Mouse (Mus musculus) small intestine, adult 2 months (tissue): ENCODE results near the gene Dll4. TPM values are rescaled to one million over a fixed set of nuclear protein-coding genes. Genes with fewer than 3 reads are reported as not detected.

Experiments used
- H3K27ac ChIP-seq: fragments of 200-500 bp; 2 replicates; pipeline ENCODE4 v1.5.1; 2012; ENCODE audit warnings: low read depth, low read length, control low read depth, inconsistent platforms; ENCODE audit not compliant: insufficient read depth
- H3K27me3 ChIP-seq: fragments of 200-500 bp; 2 replicates; pipeline ENCODE4 v1.6.1; 2012; ENCODE audit warnings: mild to moderate bottlenecking, moderate library complexity, low read length, inconsistent platforms; ENCODE audit not compliant: control insufficient read depth, insufficient read depth
- H3K36me3 ChIP-seq: fragments of 200-500 bp; 2 replicates; pipeline ENCODE4 v1.6.1; 2012; ENCODE audit warnings: mild to moderate bottlenecking, low read length, control low read depth, inconsistent platforms; ENCODE audit not compliant: control insufficient read depth, insufficient read depth
- H3K4me1 ChIP-seq: fragments of 200-500 bp; 2 replicates; pipeline ENCODE4 v1.6.1; 2012; ENCODE audit warnings: low read length, inconsistent platforms, mixed read lengths; ENCODE audit not compliant: control insufficient read depth, insufficient read depth, insufficient read length
- H3K4me3 ChIP-seq: fragments of 200-500 bp; 2 replicates; pipeline ENCODE4 v1.5.1; 2012; ENCODE audit warnings: low read depth, mild to moderate bottlenecking, control low read depth, inconsistent platforms, low read length, moderate library complexity
- CTCF ChIP-seq: fragments of 200-500 bp; IDR thresholded peaks from 2 replicates; pipeline ENCODE4 v1.5.1; 2012; ENCODE audit warnings: low read depth, mild to moderate bottlenecking, control low read depth, inconsistent platforms, low read length, moderate library complexity, mixed read lengths; ENCODE audit not compliant: insufficient replicate concordance, insufficient read length; ENCODE audit errors: extremely low read depth
- POLR2A ChIP-seq: fragments of 200-500 bp; IDR thresholded peaks from 2 replicates; pipeline ENCODE4 v1.6.1; 2012; ENCODE audit warnings: low read depth, mild to moderate bottlenecking, control low read depth, inconsistent platforms, low read length, moderate library complexity
- WGBS: fragments of 180-500 bp; shearing (Covaris S2); methylation state at CpG from one replicate; pipeline ENCODE4 v1.1.7; 2018; 5-methylcytosine and 5-hydroxymethylcytosine counted together
- polyA plus RNA-seq: library from polyadenylated mRNA; depleted of rRNA; stranded (reverse); fragments of >200 nt; gene quantifications from 2 replicates; pipeline ENCODE4 v1.2.3, GENCODE M21; 2012

The Dll4 gene
- polyA plus RNA-seq, 1 experiment = 22.1 TPM

GRCm38 (mm10) chr2:119355651-119356050, 30.1 kb downstream of the Dll4 start:
- WGBS = 51% methylated on average over 7 of the region's 7 CpGs
- peaks cover 16% of the 10 kb centered on the region for H3K4me1 ChIP-seq
- H3K27me3 ChIP-seq = no peaks in the 10 kb centered on the region

DNA sequence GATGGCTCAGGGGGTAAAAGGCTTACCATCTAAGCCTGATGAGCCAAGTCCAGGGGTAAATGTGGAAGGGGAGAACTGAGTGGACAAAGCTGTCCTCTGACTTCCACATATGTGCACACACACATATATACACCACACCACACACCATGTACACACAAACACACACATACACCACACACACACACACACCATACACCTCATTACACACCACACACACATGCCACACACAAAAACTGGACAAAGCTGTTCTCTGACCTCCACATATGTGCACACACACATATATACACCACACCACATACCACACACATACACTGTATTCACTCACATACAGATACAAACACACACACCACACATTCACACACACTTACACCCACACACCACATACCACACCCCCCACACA, 30.7 kb downstream of the Dll4 start:
- Histone ChIP-seq H3K36me3 (no peaks in the 10 kb centered on the region), H3K4me3 (no peak overlapping the region), H3K4me1 (peaks cover 14% of the 10 kb centered on the region), H3K27me3 (no peaks in the 10 kb centered on the region), H3K27ac (no peak overlapping the region)
- TF ChIP-seq CTCF (no peak), POLR2A (no peak)

More at GRCm38 (mm10) chr2:119355651-119356050, 30.1 kb downstream of the Dll4 start:
- TF ChIP-seq CTCF (no peak), POLR2A (no peak)
- Histone ChIP-seq H3K27ac (no peak overlapping the region), H3K36me3 (no peaks in the 10 kb centered on the region), H3K4me3 (no peak overlapping the region)

- peaks cover 18% of the 10 kb centered on the region for H3K4me1 ChIP-seq
- 87% methylated on average over 5 of the region's 5 CpGs for WGBS
- H3K4me3 ChIP-seq = no peak overlapping the region
- H3K36me3 ChIP-seq = no peaks in the 10 kb centered on the region
- TF ChIP-seq CTCF (no peak), POLR2A (no peak)
- no peak overlapping the region for H3K27ac ChIP-seq
- H3K27me3 ChIP-seq = no peaks in the 10 kb centered on the region
Measured at GRCm38 (mm10) chr2:119356805-119357204, 31.2 kb downstream of the Dll4 start.

GRCm38 (mm10) chr2:119358249-119358648, 32.7 kb downstream of the Dll4 start:
- no peaks in the 10 kb centered on the region for H3K27me3 ChIP-seq
- TF ChIP-seq POLR2A (no peak), CTCF (no peak)
- WGBS = 87% methylated on average over 6 of the region's 6 CpGs

DNA sequence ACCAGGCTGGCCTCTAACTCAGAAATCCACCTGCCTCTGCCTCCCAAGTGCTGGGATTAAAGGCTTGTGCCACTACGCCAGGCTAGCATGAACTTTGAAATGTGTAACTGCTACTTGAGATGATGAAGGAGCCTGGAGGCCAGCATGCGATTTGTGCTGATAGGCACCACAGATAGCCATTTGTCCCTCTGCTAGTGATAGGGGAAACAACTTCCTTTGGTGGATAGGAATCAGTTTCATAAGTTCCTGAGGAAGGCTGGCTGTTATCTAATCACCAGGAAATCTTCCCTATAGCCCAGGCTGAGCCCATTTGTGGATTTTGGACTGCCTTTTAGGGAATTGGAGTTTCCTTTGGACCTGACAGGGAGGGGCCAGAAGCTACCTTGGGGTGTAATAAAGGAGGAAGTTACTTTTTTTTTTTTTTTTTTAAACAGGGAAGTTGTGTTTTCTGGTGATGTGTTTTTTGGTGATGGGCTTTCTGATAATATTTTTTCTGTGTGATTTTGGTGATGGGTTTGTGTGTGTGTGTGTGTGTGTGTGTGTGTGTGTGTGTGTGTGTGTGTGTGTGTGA, 34.2 kb downstream of the Dll4 start:
- Histone ChIP-seq H3K4me3 (no peak overlapping the region), H3K36me3 (no peaks in the 10 kb centered on the region), H3K4me1 (peaks cover 23% of the 10 kb centered on the region), H3K27ac (peak overlapping the region; percentile 56), H3K27me3 (no peaks in the 10 kb centered on the region)
- TF ChIP-seq CTCF (no peak), POLR2A (no peak)
- WGBS = 23% methylated on average over 2 of the region's 2 CpGs

More at GRCm38 (mm10) chr2:119358249-119358648, 32.7 kb downstream of the Dll4 start:
- H3K4me1 ChIP-seq = peaks cover 23% of the 10 kb centered on the region
- no peak overlapping the region for H3K27ac ChIP-seq
- H3K36me3 ChIP-seq = no peaks in the 10 kb centered on the region
- H3K4me3 ChIP-seq = no peak overlapping the region

GRCm38 (mm10) chr2:119364969-119365368, 39.4 kb downstream of the Dll4 start:
- H3K36me3 ChIP-seq = no peaks in the 10 kb centered on the region
- peaks cover 47% of the 10 kb centered on the region for H3K4me1 ChIP-seq
- no peaks in the 10 kb centered on the region for H3K27me3 ChIP-seq
- TF ChIP-seq POLR2A = no peak
- no peak for TF ChIP-seq CTCF
- no peak overlapping the region for H3K27ac ChIP-seq
- whole genome bisulfite sequencing = 83% methylated on average over 3 of the region's 3 CpGs
- H3K4me3 ChIP-seq = no peak overlapping the region

- H3K27ac ChIP-seq = peak overlapping the region; percentile 83
- peak overlapping the region; percentile 46 for H3K4me3 ChIP-seq
- no peaks in the 10 kb centered on the region for H3K27me3 ChIP-seq
- H3K4me1 ChIP-seq = peaks cover 42% of the 10 kb centered on the region
- no peak for TF ChIP-seq POLR2A
- TF ChIP-seq CTCF = no peak
- H3K36me3 ChIP-seq = peaks cover 4% of the 10 kb centered on the region; the same call in 1 of the 2 replicates
- WGBS = 24% methylated on average over 3 of the region's 3 CpGs
Measured at GRCm38 (mm10) chr2:119367346-119367745, 41.8 kb downstream of the Dll4 start.
